Mouse (Mus musculus) cortical plate, adult 2 months (tissue): ENCODE measurements around the gene Cacna2d4.

Experiments
- CTCF ChIP-seq: fragments of 200-500 bp; IDR thresholded peaks from 2 replicates; pipeline ENCODE4 v1.5.1; 2011; ENCODE audit warnings: mild to moderate bottlenecking, control low read depth, low read length; ENCODE audit not compliant: insufficient read depth; ENCODE audit errors: extremely low read depth
- POLR2A ChIP-seq: fragments of 200-500 bp; IDR thresholded peaks from 2 replicates; pipeline ENCODE4 v1.6.1; 2011; ENCODE audit warnings: mild to moderate bottlenecking, low read length, control low read depth; ENCODE audit not compliant: insufficient read depth; ENCODE audit errors: extremely low read depth

DNA sequence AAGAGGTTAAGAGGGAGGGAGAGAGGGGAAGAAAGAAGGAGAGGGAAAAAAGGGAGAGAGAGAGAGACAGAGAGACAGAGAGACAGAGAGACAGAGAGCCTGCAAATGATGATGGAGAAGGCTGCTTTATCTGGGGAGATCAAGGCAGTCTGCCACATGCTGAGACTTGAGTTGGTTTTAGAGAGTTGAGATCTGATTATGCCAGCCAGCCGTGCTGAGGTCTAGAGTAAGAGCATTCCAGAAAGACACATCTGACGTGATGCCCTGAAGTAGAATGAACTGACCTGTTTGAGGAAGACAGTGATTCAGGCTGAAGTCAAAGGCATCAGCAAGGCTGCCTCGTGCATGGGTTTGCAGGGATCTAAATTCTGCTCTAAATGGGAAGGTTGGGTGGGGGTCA, 97.5 kb downstream of the Cacna2d4 start:
- TF ChIP-seq CTCF (no peak), POLR2A (no peak)
